ENCODE assay signal across 30 mouse cellular contexts in the genomic region with DNA sequence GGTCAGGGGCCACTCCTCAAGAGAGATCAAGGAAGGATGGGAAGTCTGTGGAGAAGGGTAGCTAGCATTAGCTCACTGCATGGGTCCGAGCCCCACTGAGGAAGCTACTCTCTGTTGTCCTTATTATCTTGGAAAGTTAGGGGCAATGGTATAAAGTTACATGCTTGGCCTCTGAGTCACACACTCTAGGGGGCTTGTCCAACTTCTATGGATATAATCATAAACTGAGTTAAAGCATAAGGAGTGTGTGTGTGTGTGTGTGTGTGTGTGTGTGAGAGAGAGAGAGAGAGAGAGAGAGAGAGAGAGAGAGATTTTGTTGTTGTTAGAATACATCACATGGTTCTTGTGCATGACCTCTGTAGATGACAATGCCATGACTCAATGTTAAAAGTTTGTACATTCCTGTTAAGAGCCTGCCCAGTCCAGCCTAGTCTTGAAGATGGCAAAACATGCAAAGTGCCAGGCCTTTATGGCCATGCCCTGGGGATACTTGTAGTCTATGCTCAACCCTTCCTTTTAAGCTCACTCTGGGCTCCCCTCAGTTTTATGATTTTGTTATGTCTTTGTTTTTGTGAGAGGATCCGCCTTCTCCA. TPM values are rescaled to one million over a fixed set of nuclear protein-coding genes. Genes with fewer than 3 reads are reported as not detected.
DNase-seq lines count a peak whose midpoint lies in the region; ATAC-seq and TF ChIP-seq lines count a peak whose summit lies in the region.
"Had no signal": no experiment of that assay in that cellular context is flagged by ENCODE, and none has a peak within 500 bp of the region (broad histone marks: within the 10 kb centered on the region; RNA-seq: fewer than 3 reads in every experiment).

No protein-coding gene starts in this region.

- ATAC-seq in heart, postnatal 0 days (ENCODE audit: insufficient read depth, low read depth), result no peak
- ATAC-seq in heart, embryonic 12.5 days (ENCODE audit: insufficient number of reproducible peaks, low FRiP score), result no peak
- no peak for ATAC-seq in granulocyte monocyte progenitor cell, adult 5-6 weeks (replicated peaks; ENCODE audit: poor library complexity, severe bottlenecking)
- no peak for ATAC-seq in megakaryocyte-erythroid progenitor cell, adult 5-6 weeks (replicated peaks; ENCODE audit: low FRiP score, low TSS enrichment, poor library complexity, severe bottlenecking)
- ATAC-seq: midbrain, embryonic 16.5 days had no signal

- H3K4me1 ChIP-seq in heart, postnatal 0 days (ENCODE audit: control insufficient read depth, insufficient read depth), result no peaks in the 10 kb centered on the region
- H3K4me1 ChIP-seq in heart, embryonic 12.5 days (replicated peaks), result no peaks in the 10 kb centered on the region
- H3K4me1 ChIP-seq: forebrain, embryonic 12.5 days; heart, embryonic 10.5 days; hindbrain, embryonic 13.5 days; liver, embryonic 13.5 days; neural tube, embryonic 12.5 days had no signal

- no peak overlapping the region for H3K9ac ChIP-seq in heart, postnatal 0 days (replicated peaks; ENCODE audit: low read depth, low read length)
- no peak overlapping the region for H3K9ac ChIP-seq in heart, embryonic 12.5 days
- H3K9ac ChIP-seq: forebrain, embryonic 12.5 days; hindbrain, embryonic 13.5 days; liver, embryonic 13.5 days; neural tube, embryonic 12.5 days had no signal

- no peak overlapping the region for H3K4me3 ChIP-seq in heart, postnatal 0 days (ENCODE audit: low read depth, low read length)
- no peak overlapping the region for H3K4me3 ChIP-seq in heart, embryonic 12.5 days
- H3K4me3 ChIP-seq: forebrain, embryonic 12.5 days; heart, embryonic 10.5 days; hindbrain, embryonic 13.5 days; liver, embryonic 13.5 days; midbrain, embryonic 10.5 days; neural tube, embryonic 12.5 days had no signal

- H3K36me3 ChIP-seq in heart, postnatal 0 days (replicated peaks; ENCODE audit: control insufficient read depth, insufficient read depth, low read length), result no peaks in the 10 kb centered on the region
- peaks cover 18% of the 10 kb centered on the region for H3K36me3 ChIP-seq in heart, embryonic 12.5 days
- H3K36me3 ChIP-seq: forebrain, embryonic 12.5 days had no signal

- no peaks in the 10 kb centered on the region for H3K27me3 ChIP-seq in heart, postnatal 0 days (ENCODE audit: control insufficient read depth, insufficient read depth, low read length)
- H3K27me3 ChIP-seq in heart, embryonic 12.5 days (replicated peaks), result no peaks in the 10 kb centered on the region
- H3K27me3 ChIP-seq: forebrain, embryonic 12.5 days; hindbrain, embryonic 13.5 days; liver, embryonic 13.5 days; neural tube, embryonic 12.5 days had no signal

- DNase-seq in heart, postnatal 0 days (ENCODE audit: low spot score), result no peak
- DNase-seq in 3134 (ENCODE audit: extremely low read depth, insufficient read length, low spot score), result peak; percentile 60
- DNase-seq in NIH3T3 (ENCODE audit: low read depth), result peak; percentile 83
- DNase-seq in gonadal fat pad, adult 2 months (ENCODE audit: low read depth), result peak; percentile 55
- DNase-seq: adrenal gland, postnatal 10 days; cerebellum, adult 11 months; cerebellum, adult 9-10 months; cerebellum, postnatal 36 days; gastrocnemius, postnatal 10 days; heart, adult 11 months; heart, postnatal 4 days; kidney, adult 18-20 months; kidney, postnatal 4 days; left cerebral cortex, postnatal 4 days; liver, embryonic 13.5 days; lung, adult 18-20 months; lung, postnatal 10 days; right cerebral cortex, adult 18-20 months had no signal

- no peak overlapping the region for H3K4me2 ChIP-seq in heart, postnatal 0 days (ENCODE audit: low read depth, low read length)
- H3K4me2 ChIP-seq in heart, embryonic 12.5 days, result no peak overlapping the region
- H3K4me2 ChIP-seq: forebrain, embryonic 12.5 days; hindbrain, embryonic 13.5 days; liver, embryonic 13.5 days; neural tube, embryonic 12.5 days had no signal

- WGBS in heart, postnatal 0 days, result 64% methylated on average over 2 of the region's 2 CpGs
- WGBS in heart, embryonic 12.5 days, result 73% methylated on average over 2 of the region's 2 CpGs

- H3K27ac ChIP-seq in heart, postnatal 0 days (ENCODE audit: low read depth), result 0 out of 2 replicates have a peak overlapping the region, but pooled peaks have one; percentile 4
- no peak overlapping the region for H3K27ac ChIP-seq in heart, embryonic 12.5 days (ENCODE audit: poor library complexity, severe bottlenecking)
- H3K27ac ChIP-seq: forebrain, embryonic 12.5 days; heart, embryonic 10.5 days; hindbrain, embryonic 13.5 days; liver, embryonic 13.5 days; neural tube, embryonic 12.5 days had no signal

- H3K9me3 ChIP-seq in heart, postnatal 0 days (replicated peaks; ENCODE audit: control insufficient read depth, low read length), result no peaks in the 10 kb centered on the region
- H3K9me3 ChIP-seq in heart, embryonic 12.5 days (replicated peaks), result no peaks in the 10 kb centered on the region
- H3K9me3 ChIP-seq: forebrain, embryonic 12.5 days; heart, embryonic 10.5 days; hindbrain, embryonic 13.5 days; liver, embryonic 13.5 days; midbrain, embryonic 10.5 days; neural tube, embryonic 12.5 days had no signal

- TF ChIP-seq CTCF in heart, postnatal 0 days (IDR thresholded peaks at IDR 0.05; ENCODE audit: low read depth), result no peak

- TF ChIP-seq EP300 in heart, postnatal 0 days (IDR thresholded peaks at IDR 0.05; ENCODE audit: low read depth), result no peak

RNA-seq across cellular contexts. Expression of gene Baiap2l2, which starts 14.3 kb away (rescaled TPM):
- total RNA-seq in heart, postnatal 0 days (2014; rRNA removed; ENCODE audit: low replicate concordance), result 0.23 and 0.27 TPM in 2 replicates
- 2.2 and 4.5 TPM in 2 replicates for polyA plus RNA-seq in heart, postnatal 0 days (2015; fragmentation: Nextera tagmentation; extraction: Ambion mirVana)
- polyA plus RNA-seq in heart, embryonic 12.5 days (2016; fragmentation: Nextera tagmentation; extraction: Ambion mirVana), result 9.3 and 11.9 TPM in 2 replicates
- polyA plus RNA-seq in gonadal fat pad, adult 2 months (2012; rRNA removed), result 1.3 and 1.9 TPM in 2 replicates
- total RNA-seq in granulocyte monocyte progenitor cell, adult 5-6 weeks (2014; fragmentation: Nextera tagmentation), result not detected in 2 replicates
- not detected in 2 replicates for total RNA-seq in granulocyte monocyte progenitor cell, adult 5-6 weeks (2017)
- not detected in 2 replicates for total RNA-seq in megakaryocyte-erythroid progenitor cell, adult 5-6 weeks (2014; fragmentation: Nextera tagmentation)
- total RNA-seq in megakaryocyte-erythroid progenitor cell, adult 5-6 weeks (2017), result not detected in 2 replicates

RNA-seq across cellular contexts. Expression of gene Pla2g6, which starts 28.5 kb away (rescaled TPM):
- total RNA-seq in heart, postnatal 0 days (2014; rRNA removed; ENCODE audit: low replicate concordance), result 14.1 and 20.3 TPM in 2 replicates
- polyA plus RNA-seq in heart, postnatal 0 days (2015; fragmentation: Nextera tagmentation; extraction: Ambion mirVana), result 7.1 and 7.9 TPM in 2 replicates
- 12.1 and 14.4 TPM in 2 replicates for polyA plus RNA-seq in heart, embryonic 12.5 days (2016; fragmentation: Nextera tagmentation; extraction: Ambion mirVana)
- polyA plus RNA-seq in gonadal fat pad, adult 2 months (2012; rRNA removed), result 40.8 and 44.8 TPM in 2 replicates
- 15.3 and 20.4 TPM in 2 replicates for total RNA-seq in granulocyte monocyte progenitor cell, adult 5-6 weeks (2014; fragmentation: Nextera tagmentation)
- total RNA-seq in granulocyte monocyte progenitor cell, adult 5-6 weeks (2017), result 9.2 and 13.0 TPM in 2 replicates
- total RNA-seq in megakaryocyte-erythroid progenitor cell, adult 5-6 weeks (2014; fragmentation: Nextera tagmentation), result 26.7 and 34.4 TPM in 2 replicates
- 8.0 and 12.4 TPM in 2 replicates for total RNA-seq in megakaryocyte-erythroid progenitor cell, adult 5-6 weeks (2017)

RNA-seq across cellular contexts. Expression of gene Slc16a8, which starts 45.1 kb away (rescaled TPM):
- total RNA-seq in heart, postnatal 0 days (2014; rRNA removed; ENCODE audit: low replicate concordance), result 0.73 and 1.8 TPM in 2 replicates
- 0.67 and 0.97 TPM in 2 replicates for polyA plus RNA-seq in heart, postnatal 0 days (2015; fragmentation: Nextera tagmentation; extraction: Ambion mirVana)
- 0.36 and 0.65 TPM in 2 replicates for polyA plus RNA-seq in heart, embryonic 12.5 days (2016; fragmentation: Nextera tagmentation; extraction: Ambion mirVana)
- 0.06 and 0.26 TPM in 2 replicates for polyA plus RNA-seq in gonadal fat pad, adult 2 months (2012; rRNA removed)
- not detected in 2 replicates for total RNA-seq in granulocyte monocyte progenitor cell, adult 5-6 weeks (2014; fragmentation: Nextera tagmentation)
- not detected in 2 replicates for total RNA-seq in granulocyte monocyte progenitor cell, adult 5-6 weeks (2017)
- total RNA-seq in megakaryocyte-erythroid progenitor cell, adult 5-6 weeks (2014; fragmentation: Nextera tagmentation), result not detected in 2 replicates
- total RNA-seq in megakaryocyte-erythroid progenitor cell, adult 5-6 weeks (2017), result not detected in 2 replicates
- total RNA-seq: layer of hippocampus, postnatal 25 days; left cerebral cortex, postnatal 4 days had no signal
- polyA plus RNA-seq: embryonic facial prominence, embryonic 11.5 days; liver, embryonic 13.5 days; testis, adult 2 months had no signal

RNA-seq across cellular contexts. Expression of gene Maff, which starts 46.8 kb away (rescaled TPM):
- total RNA-seq in heart, postnatal 0 days (2014; rRNA removed; ENCODE audit: low replicate concordance), result 12.9 and 19.4 TPM in 2 replicates
- polyA plus RNA-seq in heart, postnatal 0 days (2015; fragmentation: Nextera tagmentation; extraction: Ambion mirVana), result 1.8 and 2.9 TPM in 2 replicates
- 1.9 and 2.6 TPM in 2 replicates for polyA plus RNA-seq in heart, embryonic 12.5 days (2016; fragmentation: Nextera tagmentation; extraction: Ambion mirVana)
- polyA plus RNA-seq in gonadal fat pad, adult 2 months (2012; rRNA removed), result 3.1 and 3.7 TPM in 2 replicates
- 0.41 TPM in 1 of 2 replicates, not detected in the other for total RNA-seq in granulocyte monocyte progenitor cell, adult 5-6 weeks (2014; fragmentation: Nextera tagmentation)
- 2.8 TPM in 2 replicates for total RNA-seq in granulocyte monocyte progenitor cell, adult 5-6 weeks (2017)
- total RNA-seq in megakaryocyte-erythroid progenitor cell, adult 5-6 weeks (2014; fragmentation: Nextera tagmentation), result 2.7 TPM in 1 of 2 replicates, not detected in the other
- total RNA-seq in megakaryocyte-erythroid progenitor cell, adult 5-6 weeks (2017), result 6.7 and 8.8 TPM in 2 replicates
